Mouse (Mus musculus): ENCODE data around the gene Iqcc. TPM values are rescaled to one million over a fixed set of nuclear protein-coding genes. Genes with fewer than 3 reads are reported as not detected.

Gene Iqcc
- polyA plus RNA-seq, 2 experiments = 28.6 to 35.5 TPM

DNA sequence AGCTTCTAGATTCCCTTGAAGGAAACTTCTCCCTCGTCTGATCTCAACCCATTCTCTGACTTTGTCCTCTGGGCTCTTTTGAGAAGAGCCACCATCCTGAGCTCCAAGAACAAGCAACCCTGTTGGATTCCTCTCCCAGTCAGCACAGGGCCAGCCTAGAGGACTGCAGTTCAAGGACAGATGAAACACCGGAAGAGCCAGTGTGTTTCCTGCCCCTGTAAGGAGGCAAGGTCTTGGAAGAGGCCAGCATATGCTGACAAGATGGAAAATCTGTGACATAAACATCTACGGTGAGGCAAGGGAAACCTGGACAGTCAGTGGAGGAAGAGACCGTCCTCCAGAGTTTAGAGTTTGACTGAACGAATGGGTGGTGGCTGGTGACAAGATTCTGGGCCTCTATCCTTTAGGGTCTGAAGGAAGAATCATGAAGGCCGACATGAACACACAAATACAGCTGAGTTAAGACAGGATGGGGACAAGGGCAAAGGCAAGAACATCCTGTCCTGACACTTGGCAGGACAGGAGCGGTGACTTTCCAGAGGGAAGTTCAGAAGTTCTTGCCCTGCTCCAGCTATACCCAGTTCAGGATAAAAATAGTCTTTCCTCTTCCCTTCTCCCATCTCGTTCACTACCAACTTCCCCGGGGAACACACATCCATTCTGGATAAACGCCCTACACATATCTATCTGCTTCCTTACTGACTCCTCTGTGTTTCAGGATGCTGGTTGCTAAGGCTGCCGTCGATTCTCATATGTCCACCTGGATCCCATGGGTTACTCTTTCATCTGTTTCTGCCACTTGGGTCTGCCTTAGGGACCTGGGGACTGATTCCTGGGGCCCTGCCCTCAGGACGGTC, 46.4 kb downstream of the Iqcc start:
- no peak for TF ChIP-seq POLR2A (IDR thresholded peaks at IDR 0.05; ENCODE audit: borderline replicate concordance, extremely low read depth, insufficient read depth, insufficient read length)
- Histone ChIP-seq H3K9ac (ENCODE audit: low read depth, low read length, severe bottlenecking) (no peak overlapping the region), H3K9me3 (ENCODE audit: control insufficient read depth, low read length) (no peaks in the 10 kb centered on the region), H3K27ac (replicated peaks; ENCODE audit: low read depth, low read length) (no peak overlapping the region), H3K4me2 (replicated peaks; ENCODE audit: low read depth, low read length, severe bottlenecking) (no peak overlapping the region), H3K36me3 (ENCODE audit: control insufficient read depth, insufficient read depth, low read length) (no peaks in the 10 kb centered on the region), H3K4me3 (replicated peaks; ENCODE audit: low read length) (no peak overlapping the region), H3K27me3 (ENCODE audit: control insufficient read depth, insufficient read depth, low read length) (no peaks in the 10 kb centered on the region), H3K4me1 (ENCODE audit: control insufficient read depth, insufficient read depth, low read length) (no peaks in the 10 kb centered on the region; the same call in 1 of the 2 replicates)
- DNase-seq (ENCODE audit: low spot score) = no peak
- no peak for ATAC-seq (ENCODE audit: low FRiP score, low read depth)
- WGBS = 84% methylated on average over 13 of the region's 13 CpGs

DNA sequence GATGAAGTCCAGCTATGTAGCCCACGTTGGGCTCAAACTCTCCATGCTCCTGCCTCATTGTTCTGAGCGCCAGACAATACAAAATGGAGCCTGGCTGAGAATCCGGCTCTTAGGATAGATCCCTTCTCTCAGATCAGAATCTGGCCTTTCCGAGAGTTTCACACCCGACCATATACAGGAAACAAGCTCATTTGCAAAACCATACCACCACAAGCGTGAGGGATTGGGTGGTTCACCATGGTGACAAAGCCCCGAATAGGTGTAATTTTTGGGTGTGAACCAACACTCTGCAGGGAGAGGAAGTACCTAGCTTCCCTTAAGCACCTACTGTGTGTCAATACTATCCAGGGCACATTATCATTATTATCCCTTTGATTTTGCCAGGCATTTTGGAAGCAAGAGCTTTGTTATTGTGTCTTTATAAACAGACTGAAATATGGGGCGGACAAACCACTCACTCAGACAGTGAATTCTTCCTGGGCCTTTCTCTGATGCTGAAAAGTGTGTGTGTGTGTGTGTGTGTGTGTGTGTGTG, 47.3 kb downstream of the Iqcc start:
- Histone ChIP-seq H3K4me3 (replicated peaks; ENCODE audit: low read length) (no peak overlapping the region), H3K9me3 (ENCODE audit: control insufficient read depth, low read length) (no peaks in the 10 kb centered on the region), H3K9ac (ENCODE audit: low read depth, low read length, severe bottlenecking) (no peak overlapping the region), H3K4me1 (ENCODE audit: control insufficient read depth, insufficient read depth, low read length) (no peaks in the 10 kb centered on the region; the same call in 1 of the 2 replicates), H3K4me2 (replicated peaks; ENCODE audit: low read depth, low read length, severe bottlenecking) (no peak overlapping the region), H3K27ac (replicated peaks; ENCODE audit: low read depth, low read length) (no peak overlapping the region), H3K27me3 (ENCODE audit: control insufficient read depth, insufficient read depth, low read length) (no peaks in the 10 kb centered on the region), H3K36me3 (ENCODE audit: control insufficient read depth, insufficient read depth, low read length) (no peaks in the 10 kb centered on the region)
- TF ChIP-seq POLR2A (IDR thresholded peaks at IDR 0.05; ENCODE audit: borderline replicate concordance, extremely low read depth, insufficient read depth, insufficient read length) = no peak
- DNase-seq (ENCODE audit: low spot score) (no peak), ATAC-seq (ENCODE audit: low FRiP score, low read depth) (no peak)
- WGBS = 70% methylated on average over 8 of the region's 8 CpGs

DNA sequence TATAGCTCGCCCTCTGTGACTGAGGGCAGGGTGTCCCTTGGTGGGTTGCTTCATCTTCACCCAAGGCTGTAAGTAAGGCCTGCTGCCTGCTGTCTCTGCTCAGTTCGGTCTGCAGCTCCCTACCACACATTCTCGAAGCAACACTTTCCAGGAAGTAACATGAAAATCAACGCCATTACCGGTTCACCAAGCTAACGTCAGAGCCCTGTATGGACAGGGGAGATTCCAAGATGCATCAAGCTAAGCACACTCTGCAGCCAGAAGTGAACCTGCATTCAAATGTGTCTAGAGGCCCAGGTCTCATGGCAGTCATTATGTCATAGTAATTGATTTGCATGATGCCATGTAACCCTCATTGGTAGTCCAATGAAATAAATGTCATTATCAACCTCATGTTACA, 48.9 kb downstream of the Iqcc start:
- no peak for TF ChIP-seq POLR2A (IDR thresholded peaks at IDR 0.05; ENCODE audit: borderline replicate concordance, extremely low read depth, insufficient read depth, insufficient read length)
- Histone ChIP-seq H3K4me1 (ENCODE audit: control insufficient read depth, insufficient read depth, low read length) (no peaks in the 10 kb centered on the region; the same call in 1 of the 2 replicates), H3K27me3 (ENCODE audit: control insufficient read depth, insufficient read depth, low read length) (no peaks in the 10 kb centered on the region), H3K9ac (ENCODE audit: low read depth, low read length, severe bottlenecking) (no peak overlapping the region), H3K36me3 (ENCODE audit: control insufficient read depth, insufficient read depth, low read length) (no peaks in the 10 kb centered on the region), H3K27ac (replicated peaks; ENCODE audit: low read depth, low read length) (no peak overlapping the region), H3K4me2 (replicated peaks; ENCODE audit: low read depth, low read length, severe bottlenecking) (no peak overlapping the region), H3K4me3 (replicated peaks; ENCODE audit: low read length) (no peak overlapping the region), H3K9me3 (ENCODE audit: control insufficient read depth, low read length) (no peaks in the 10 kb centered on the region)
- ATAC-seq (ENCODE audit: low FRiP score, low read depth) = no peak
- 85% methylated on average over 6 of the region's 6 CpGs for WGBS
- DNase-seq (ENCODE audit: low spot score) = no peak

DNA sequence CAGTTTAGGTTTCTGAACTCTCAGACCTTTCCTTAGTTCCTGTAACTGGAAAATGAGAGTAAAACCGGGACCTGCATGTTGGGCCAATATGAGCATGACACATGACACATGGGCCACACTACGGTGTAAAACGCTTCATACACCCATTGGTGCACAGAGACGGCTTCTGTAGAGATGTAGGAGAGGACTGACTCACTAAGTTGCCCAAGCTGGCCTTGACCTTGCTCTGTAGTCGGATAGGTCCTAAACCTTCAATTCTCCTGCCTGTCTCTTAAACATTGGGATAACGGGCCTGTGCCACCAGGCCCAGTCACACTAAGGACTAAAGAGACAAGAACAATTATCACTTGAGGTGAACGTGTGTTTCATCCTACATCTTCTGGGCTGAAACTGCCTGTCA, 50.5 kb downstream of the Iqcc start:
- WGBS = 86% methylated on average over 7 of the region's 7 CpGs
- Histone ChIP-seq H3K27me3 (ENCODE audit: control insufficient read depth, insufficient read depth, low read length) (no peaks in the 10 kb centered on the region), H3K36me3 (ENCODE audit: control insufficient read depth, insufficient read depth, low read length) (no peaks in the 10 kb centered on the region), H3K4me1 (ENCODE audit: control insufficient read depth, insufficient read depth, low read length) (no peaks in the 10 kb centered on the region), H3K9me3 (ENCODE audit: control insufficient read depth, low read length) (no peaks in the 10 kb centered on the region), H3K27ac (replicated peaks; ENCODE audit: low read depth, low read length) (no peak overlapping the region), H3K4me2 (replicated peaks; ENCODE audit: low read depth, low read length, severe bottlenecking) (no peak overlapping the region), H3K4me3 (replicated peaks; ENCODE audit: low read length) (no peak overlapping the region), H3K9ac (ENCODE audit: low read depth, low read length, severe bottlenecking) (no peak overlapping the region)
- DNase-seq (ENCODE audit: low spot score) = no peak
- no peak for ATAC-seq (ENCODE audit: low FRiP score, low read depth)
- TF ChIP-seq POLR2A (IDR thresholded peaks at IDR 0.05; ENCODE audit: borderline replicate concordance, extremely low read depth, insufficient read depth, insufficient read length) = no peak

GRCm38 (mm10) chr4:129565139-129565538, 53.8 kb downstream of the Iqcc start:
- H3K27me3 ChIP-seq (ENCODE audit: control insufficient read depth, insufficient read depth, low read length) = no peaks in the 10 kb centered on the region
- WGBS = 76% methylated on average over 6 of the region's 6 CpGs
- H3K9ac ChIP-seq (ENCODE audit: low read depth, low read length, severe bottlenecking) = no peak overlapping the region

More at GRCm38 (mm10) chr4:129565139-129565538, 53.8 kb downstream of the Iqcc start:
- no peaks in the 10 kb centered on the region for H3K4me1 ChIP-seq (ENCODE audit: control insufficient read depth, insufficient read depth, low read length)
- no peak overlapping the region for H3K4me3 ChIP-seq (replicated peaks; ENCODE audit: low read length)
- no peak for TF ChIP-seq POLR2A (IDR thresholded peaks at IDR 0.05; ENCODE audit: borderline replicate concordance, extremely low read depth, insufficient read depth, insufficient read length)
- DNase-seq (ENCODE audit: low spot score) (no peak), ATAC-seq (ENCODE audit: low FRiP score, low read depth) (no peak)
- H3K27ac ChIP-seq (replicated peaks; ENCODE audit: low read depth, low read length) = no peak overlapping the region
- no peaks in the 10 kb centered on the region for H3K9me3 ChIP-seq (ENCODE audit: control insufficient read depth, low read length)
- no peaks in the 10 kb centered on the region for H3K36me3 ChIP-seq (ENCODE audit: control insufficient read depth, insufficient read depth, low read length)
- H3K4me2 ChIP-seq (replicated peaks; ENCODE audit: low read depth, low read length, severe bottlenecking) = no peak overlapping the region

Other genes starting within 250 kb of the Iqcc start
- gene Zbtb8a, start 241.0 kb downstream of the Iqcc start, polyA plus RNA-seq (2012; rRNA removed) = 16.2 and 16.8 TPM in 2 replicates
- gene Zbtb8a, start 241.0 kb downstream of the Iqcc start, polyA plus RNA-seq (2014; fragmentation: Nextera tagmentation; extraction: Ambion mirVana) = 5.6 and 7.1 TPM in 2 replicates
- 0.87 and 1.0 TPM in 2 replicates for gene Zbtb8b, start 178.2 kb downstream of the Iqcc start, polyA plus RNA-seq (2012; rRNA removed)
- gene Zbtb8b, start 178.2 kb downstream of the Iqcc start, polyA plus RNA-seq (2014; fragmentation: Nextera tagmentation; extraction: Ambion mirVana) = 1.3 and 2.0 TPM in 2 replicates
- 24.6 and 28.9 TPM in 2 replicates for gene Bsdc1, start 157.5 kb downstream of the Iqcc start, polyA plus RNA-seq (2012; rRNA removed)
- gene Bsdc1, start 157.5 kb downstream of the Iqcc start, polyA plus RNA-seq (2014; fragmentation: Nextera tagmentation; extraction: Ambion mirVana) = 27.6 and 29.9 TPM in 2 replicates
- not detected in 2 replicates for gene Tssk3, start 128.1 kb downstream of the Iqcc start, polyA plus RNA-seq (2012; rRNA removed)
- gene Tssk3, start 128.1 kb downstream of the Iqcc start, polyA plus RNA-seq (2014; fragmentation: Nextera tagmentation; extraction: Ambion mirVana) = not detected in 2 replicates
- gene Fam229a, start 127.9 kb downstream of the Iqcc start, polyA plus RNA-seq (2012; rRNA removed) = 0.15 TPM in 1 of 2 replicates, not detected in the other
- not detected in 2 replicates for gene Fam229a, start 127.9 kb downstream of the Iqcc start, polyA plus RNA-seq (2014; fragmentation: Nextera tagmentation; extraction: Ambion mirVana)
- gene Marcksl1, start 105.5 kb downstream of the Iqcc start, polyA plus RNA-seq (2012; rRNA removed) = 563 and 613 TPM in 2 replicates
- 648 and 776 TPM in 2 replicates for gene Marcksl1, start 105.5 kb downstream of the Iqcc start, polyA plus RNA-seq (2014; fragmentation: Nextera tagmentation; extraction: Ambion mirVana)
- gene Hdac1, start 76.4 kb downstream of the Iqcc start, polyA plus RNA-seq (2012; rRNA removed) = 209 and 212 TPM in 2 replicates
- gene Hdac1, start 76.4 kb downstream of the Iqcc start, polyA plus RNA-seq (2014; fragmentation: Nextera tagmentation; extraction: Ambion mirVana) = 201 and 225 TPM in 2 replicates
- 9.9 and 10.3 TPM in 2 replicates for gene Lck, start 45.5 kb downstream of the Iqcc start, polyA plus RNA-seq (2012; rRNA removed)
- gene Lck, start 45.5 kb downstream of the Iqcc start, polyA plus RNA-seq (2014; fragmentation: Nextera tagmentation; extraction: Ambion mirVana) = 6.3 and 6.8 TPM in 2 replicates
- 7.3 and 8.2 TPM in 2 replicates for gene Fam167b, start 40.5 kb downstream of the Iqcc start, polyA plus RNA-seq (2012; rRNA removed)
- gene Fam167b, start 40.5 kb downstream of the Iqcc start, polyA plus RNA-seq (2014; fragmentation: Nextera tagmentation; extraction: Ambion mirVana) = 4.1 and 5.3 TPM in 2 replicates
- gene Eif3i, start 18.5 kb downstream of the Iqcc start, polyA plus RNA-seq (2012; rRNA removed) = 367 and 429 TPM in 2 replicates
- 333 and 334 TPM in 2 replicates for gene Eif3i, start 18.5 kb downstream of the Iqcc start, polyA plus RNA-seq (2014; fragmentation: Nextera tagmentation; extraction: Ambion mirVana)
- gene Tmem234, start 18.4 kb downstream of the Iqcc start, polyA plus RNA-seq (2012; rRNA removed) = 166 and 179 TPM in 2 replicates
- 191 and 193 TPM in 2 replicates for gene Tmem234, start 18.4 kb downstream of the Iqcc start, polyA plus RNA-seq (2014; fragmentation: Nextera tagmentation; extraction: Ambion mirVana)
- 3.0 and 5.2 TPM in 2 replicates for gene Dcdc2b, start 4.8 kb downstream of the Iqcc start, polyA plus RNA-seq (2012; rRNA removed)
- 2.5 and 3.4 TPM in 2 replicates for gene Dcdc2b, start 4.8 kb downstream of the Iqcc start, polyA plus RNA-seq (2014; fragmentation: Nextera tagmentation; extraction: Ambion mirVana)
- gene Ccdc28b, start 4.8 kb upstream of the Iqcc start, polyA plus RNA-seq (2012; rRNA removed) = 34.7 and 51.0 TPM in 2 replicates
- gene Ccdc28b, start 4.8 kb upstream of the Iqcc start, polyA plus RNA-seq (2014; fragmentation: Nextera tagmentation; extraction: Ambion mirVana) = 42.8 and 45.7 TPM in 2 replicates
- 80.3 and 82.6 TPM in 2 replicates for gene Txlna, start 22.0 kb upstream of the Iqcc start, polyA plus RNA-seq (2012; rRNA removed)
- gene Txlna, start 22.0 kb upstream of the Iqcc start, polyA plus RNA-seq (2014; fragmentation: Nextera tagmentation; extraction: Ambion mirVana) = 108 and 112 TPM in 2 replicates
- gene Kpna6, start 53.7 kb upstream of the Iqcc start, polyA plus RNA-seq (2012; rRNA removed) = 35.2 and 40.5 TPM in 2 replicates
- 14.6 and 15.2 TPM in 2 replicates for gene Kpna6, start 53.7 kb upstream of the Iqcc start, polyA plus RNA-seq (2014; fragmentation: Nextera tagmentation; extraction: Ambion mirVana)
- 49.1 and 77.0 TPM in 2 replicates for gene Tmem39b, start 77.7 kb upstream of the Iqcc start, polyA plus RNA-seq (2012; rRNA removed)
- gene Tmem39b, start 77.7 kb upstream of the Iqcc start, polyA plus RNA-seq (2014; fragmentation: Nextera tagmentation; extraction: Ambion mirVana) = 24.1 and 27.1 TPM in 2 replicates
- 96.6 and 97.6 TPM in 2 replicates for gene Khdrbs1, start 123.2 kb upstream of the Iqcc start, polyA plus RNA-seq (2012; rRNA removed)
- 107 and 122 TPM in 2 replicates for gene Khdrbs1, start 123.2 kb upstream of the Iqcc start, polyA plus RNA-seq (2014; fragmentation: Nextera tagmentation; extraction: Ambion mirVana)
- gene Ptp4a2, start 192.1 kb upstream of the Iqcc start, polyA plus RNA-seq (2012; rRNA removed) = 106 and 111 TPM in 2 replicates
- 296 and 311 TPM in 2 replicates for gene Ptp4a2, start 192.1 kb upstream of the Iqcc start, polyA plus RNA-seq (2014; fragmentation: Nextera tagmentation; extraction: Ambion mirVana)